Mouse (Mus musculus) limb, embryonic 11.5 days (tissue): ENCODE results near the gene Lpgat1. TPM values are rescaled to one million over a fixed set of nuclear protein-coding genes. Genes with fewer than 3 reads are reported as not detected.
A peak's percentile ranks its signal among the peaks of the same experiment; 100 is the strongest.

Experiments
- ATAC-seq: fragments of 200-750 bp; cut with Nextera tagmentation; 2 replicates; pipeline ENCODE4 v1.8.0; 2017; ENCODE audit warnings: low read depth; ENCODE audit not compliant: insufficient number of reproducible peaks, low FRiP score, low TSS enrichment
- DNase-seq: peaks from one replicate; pipeline ENCODE4 v3.0.0-alpha.2; 2015; ENCODE audit warnings: low spot score
- H3K27ac ChIP-seq: fragments of 300-500 bp; sonication (generic); replicated peaks from 2 replicates; pipeline ENCODE4 v1.5.1; 2014; ENCODE audit warnings: low read depth, mild to moderate bottlenecking, low read length
- H3K27me3 ChIP-seq: fragments of 300-500 bp; sonication (generic); 2 replicates; pipeline ENCODE4 v1.6.1; 2014; ENCODE audit warnings: mild to moderate bottlenecking, low read length, mixed read lengths; ENCODE audit not compliant: control insufficient read depth, insufficient read depth
- H3K36me3 ChIP-seq: fragments of 300-500 bp; sonication (generic); 2 replicates; pipeline ENCODE4 v1.6.1; 2014; ENCODE audit warnings: mild to moderate bottlenecking, low read length, moderate library complexity, mixed read lengths; ENCODE audit not compliant: control insufficient read depth, insufficient read depth
- H3K4me1 ChIP-seq: fragments of 300-500 bp; sonication (generic); 2 replicates; pipeline ENCODE4 v1.6.1; 2014; ENCODE audit warnings: low read length, mixed read lengths; ENCODE audit not compliant: control insufficient read depth, insufficient read depth
- H3K4me2 ChIP-seq: fragments of 300-500 bp; sonication (generic); 2 replicates; pipeline ENCODE4 v1.6.1; 2014; ENCODE audit warnings: low read depth, mild to moderate bottlenecking, moderate library complexity; ENCODE audit not compliant: severe bottlenecking
- H3K4me3 ChIP-seq: fragments of 300-500 bp; sonication (generic); 2 replicates; pipeline ENCODE4 v1.5.1; 2014; ENCODE audit warnings: low read depth, low read length
- H3K9ac ChIP-seq: fragments of 300-500 bp; sonication (generic); 2 replicates; pipeline ENCODE4 v1.6.1; 2014; ENCODE audit warnings: mild to moderate bottlenecking, low read length
- H3K9me3 ChIP-seq: fragments of 300-500 bp; sonication (generic); 2 replicates; pipeline ENCODE4 v1.6.1; 2016; ENCODE audit warnings: low read length; ENCODE audit not compliant: control insufficient read depth
- WGBS: fragments of 180-500 bp; shearing (Covaris S2); extraction: QIAGEN DNeasy Blood & Tissue Kit; methylation state at CpG from one replicate; pipeline ENCODE4 v1.1.7; 2014; 5-methylcytosine and 5-hydroxymethylcytosine counted together
- polyA plus RNA-seq: library from polyadenylated mRNA; unstranded; fragments of >200 nt; fragmentation: Nextera tagmentation; extraction: Ambion mirVana; gene quantifications from 2 replicates; pipeline ENCODE4 v1.2.1, GENCODE M21; 2014

Lpgat1 gene
- polyA plus RNA-seq, 1 experiment from 2014 or later = 44.1 TPM

- Histone ChIP-seq H3K4me3 (no peak overlapping the region), H3K4me2 (no peak overlapping the region), H3K36me3 (no peaks in the 10 kb centered on the region), H3K9ac (no peak overlapping the region), H3K4me1 (no peaks in the 10 kb centered on the region), H3K27me3 (no peaks in the 10 kb centered on the region), H3K9me3 (no peaks in the 10 kb centered on the region), H3K27ac (no peak overlapping the region)
- peak; percentile 32 for DNase-seq
- no peak for ATAC-seq
- 69% methylated on average over 3 of the region's 3 CpGs for WGBS
Observed at GRCm38 (mm10) chr1:191706541-191707078, 11.0 kb upstream of the Lpgat1 start.

- Histone ChIP-seq H3K4me2 (no peak overlapping the region), H3K27ac (no peak overlapping the region), H3K9ac (no peak overlapping the region), H3K9me3 (no peaks in the 10 kb centered on the region), H3K4me1 (no peaks in the 10 kb centered on the region), H3K36me3 (no peaks in the 10 kb centered on the region), H3K27me3 (no peaks in the 10 kb centered on the region), H3K4me3 (no peak overlapping the region)
- 91% methylated on average over 2 of the region's 2 CpGs for WGBS
- no peak for DNase-seq
- no peak for ATAC-seq
Observed at GRCm38 (mm10) chr1:191709811-191710210, 7.8 kb upstream of the Lpgat1 start.

- DNase-seq (no peak), ATAC-seq (no peak)
- Histone ChIP-seq H3K9me3 (no peaks in the 10 kb centered on the region), H3K27ac (no peak overlapping the region), H3K4me2 (no peak overlapping the region), H3K9ac (no peak overlapping the region), H3K4me1 (no peaks in the 10 kb centered on the region), H3K27me3 (no peaks in the 10 kb centered on the region), H3K4me3 (no peak overlapping the region), H3K36me3 (no peaks in the 10 kb centered on the region)
- WGBS = 85% methylated on average over 4 of the region's 4 CpGs
Observed at GRCm38 (mm10) chr1:191712224-191712838, 5.3 kb upstream of the Lpgat1 start.

GRCm38 (mm10) chr1:191713813-191714212 lies 3.8 kb upstream of the Lpgat1 start:
- Histone ChIP-seq H3K27ac (no peak overlapping the region), H3K9ac (no peak overlapping the region), H3K4me2 (no peak overlapping the region), H3K4me1 (no peaks in the 10 kb centered on the region), H3K27me3 (no peaks in the 10 kb centered on the region), H3K4me3 (no peak overlapping the region), H3K36me3 (no peaks in the 10 kb centered on the region), H3K9me3 (no peaks in the 10 kb centered on the region)
- WGBS = 90% methylated on average over 3 of the region's 3 CpGs
- DNase-seq = no peak
- no peak for ATAC-seq

GRCm38 (mm10) chr1:191715150-191715549 lies 2.5 kb upstream of the Lpgat1 start:
- H3K4me3 ChIP-seq = no peak overlapping the region
- H3K9me3 ChIP-seq = no peaks in the 10 kb centered on the region
- 85% methylated on average over 2 of the region's 2 CpGs for WGBS
- DNase-seq (no peak), ATAC-seq (no peak)
- peaks cover 3% of the 10 kb centered on the region for H3K4me1 ChIP-seq
- H3K27me3 ChIP-seq = no peaks in the 10 kb centered on the region
- H3K4me2 ChIP-seq = no peak overlapping the region
- H3K27ac ChIP-seq = no peak overlapping the region
- no peak overlapping the region for H3K9ac ChIP-seq
- no peaks in the 10 kb centered on the region for H3K36me3 ChIP-seq

DNA sequence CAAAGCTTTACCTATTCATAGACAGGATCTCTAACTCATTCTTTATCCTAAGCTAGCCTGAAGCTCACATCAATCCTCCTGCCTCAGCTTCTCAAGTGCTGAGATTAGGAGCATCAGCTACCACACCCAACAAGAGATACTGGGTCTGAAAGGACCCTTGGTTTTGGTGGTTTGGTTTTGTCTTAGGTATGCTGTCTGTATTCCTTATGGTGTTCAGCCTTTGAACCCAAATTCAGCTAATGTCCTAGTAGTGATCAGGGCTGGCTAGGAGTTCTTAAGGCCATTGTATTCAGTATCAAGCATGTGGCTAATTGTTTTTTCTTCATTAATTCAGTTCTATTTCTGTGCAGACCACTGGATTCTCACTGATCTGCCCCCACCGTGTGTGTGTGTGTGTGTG lies 493 bp upstream of the Lpgat1 start:
- no peaks in the 10 kb centered on the region for H3K9me3 ChIP-seq
- peak overlapping the region; percentile 89; the same call in 1 of the 2 replicates for H3K4me3 ChIP-seq
- no peak overlapping the region for H3K27ac ChIP-seq
- H3K36me3 ChIP-seq = no peaks in the 10 kb centered on the region; the same call in 1 of the 2 replicates
- peaks cover 8% of the 10 kb centered on the region for H3K4me1 ChIP-seq
- no peak for DNase-seq
- H3K27me3 ChIP-seq = no peaks in the 10 kb centered on the region
- ATAC-seq = no peak
- peak overlapping the region; percentile 80 for H3K4me2 ChIP-seq
- WGBS = 5% methylated on average over 1 of the region's 1 CpGs
- no peak overlapping the region; the same call in 1 of the 2 replicates for H3K9ac ChIP-seq

DNA sequence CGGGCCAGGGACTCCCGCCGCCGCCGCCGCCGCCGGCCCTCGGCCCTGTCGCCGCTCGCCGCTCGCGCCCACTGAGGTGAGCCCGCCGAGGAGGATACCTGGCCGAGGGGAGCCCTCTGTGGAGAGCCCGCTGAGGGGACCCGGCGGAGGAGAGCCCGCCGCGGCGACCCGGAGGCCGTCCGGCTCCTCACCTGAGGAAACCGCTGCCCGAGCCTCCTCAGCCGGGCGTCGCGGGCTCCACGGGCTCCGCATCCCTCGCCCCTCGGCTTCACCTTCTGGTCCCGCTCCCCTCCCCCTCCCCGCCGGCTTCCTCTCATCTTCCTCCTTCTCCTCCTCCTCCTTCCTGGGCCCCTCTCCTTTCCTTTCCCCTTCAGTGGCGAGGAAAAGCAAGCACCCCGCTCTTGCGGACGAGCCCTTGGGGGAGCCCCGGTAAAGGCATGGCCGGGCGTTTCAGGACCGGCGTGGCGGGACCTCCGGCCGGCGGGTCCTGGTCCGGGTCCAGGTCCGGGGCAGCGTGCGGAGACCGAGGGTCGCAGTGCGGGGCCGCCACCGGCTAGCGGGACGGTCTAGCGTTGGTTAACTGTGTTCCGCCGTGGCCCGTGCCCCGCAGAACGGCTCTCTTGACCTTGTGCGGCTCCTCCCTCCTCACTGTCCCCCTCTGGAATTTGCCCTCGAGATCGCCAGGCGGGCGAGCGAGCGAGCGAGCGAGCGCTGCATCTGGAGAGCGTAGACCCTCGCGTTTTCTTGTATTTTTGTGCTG lies 1.1 kb downstream of the Lpgat1 start:
- peak; percentile 76 for DNase-seq
- under 1% methylated on average over 74 of the region's 84 CpGs for WGBS
- Histone ChIP-seq H3K36me3 (no peaks in the 10 kb centered on the region; the same call in 1 of the 2 replicates), H3K4me1 (peaks cover 8% of the 10 kb centered on the region), H3K27me3 (no peaks in the 10 kb centered on the region), H3K4me3 (peak overlapping the region; percentile 89), H3K9me3 (no peaks in the 10 kb centered on the region), H3K4me2 (peak overlapping the region; percentile 80), H3K9ac (peak overlapping the region; percentile 94), H3K27ac (peak overlapping the region; percentile 92)
- peak; percentile 36; the same call in 1 of the 2 replicates for ATAC-seq

DNA sequence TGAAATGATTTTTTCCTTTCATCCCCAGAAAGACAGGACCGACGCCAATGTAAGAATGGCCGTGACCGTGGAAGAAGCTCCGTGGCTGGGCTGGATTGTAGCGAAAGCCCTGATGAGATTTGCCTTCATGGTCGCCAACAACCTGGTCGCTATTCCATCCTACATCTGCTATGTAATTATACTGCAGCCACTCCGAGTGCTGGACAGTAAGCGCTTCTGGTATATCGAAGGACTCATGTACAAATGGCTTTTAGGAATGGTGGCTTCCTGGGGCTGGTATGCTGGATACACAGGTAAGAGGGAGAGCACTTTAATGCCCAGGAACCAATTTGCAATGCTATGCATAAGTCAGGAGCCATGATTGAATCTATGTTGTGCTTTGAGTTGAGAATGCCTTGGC lies 1.7 kb downstream of the Lpgat1 start:
- Histone ChIP-seq H3K4me1 (peaks cover 8% of the 10 kb centered on the region), H3K27me3 (no peaks in the 10 kb centered on the region), H3K27ac (no peak overlapping the region), H3K9me3 (no peaks in the 10 kb centered on the region), H3K4me3 (peak overlapping the region; percentile 89), H3K9ac (peak overlapping the region; percentile 94), H3K36me3 (no peaks in the 10 kb centered on the region; the same call in 1 of the 2 replicates), H3K4me2 (peak overlapping the region; percentile 80)
- WGBS = 10% methylated on average over 11 of the region's 11 CpGs
- ATAC-seq = no peak
- DNase-seq = no peak
